Mouse (Mus musculus) G1E (cell line): ENCODE results near the gene Lrtm1.

Experiments
- CTCF ChIP-seq: IDR thresholded peaks from 2 replicates; pipeline ENCODE4 v1.5.1; 2012; ENCODE audit warnings: low read depth, low read length, inconsistent platforms, mixed read lengths
- TAL1 ChIP-seq: conservative IDR thresholded peaks from 2 replicates; pipeline ENCODE4 v1.6.1; 2012; ENCODE audit warnings: low read depth, low read length, inconsistent platforms, mixed read lengths

DNA sequence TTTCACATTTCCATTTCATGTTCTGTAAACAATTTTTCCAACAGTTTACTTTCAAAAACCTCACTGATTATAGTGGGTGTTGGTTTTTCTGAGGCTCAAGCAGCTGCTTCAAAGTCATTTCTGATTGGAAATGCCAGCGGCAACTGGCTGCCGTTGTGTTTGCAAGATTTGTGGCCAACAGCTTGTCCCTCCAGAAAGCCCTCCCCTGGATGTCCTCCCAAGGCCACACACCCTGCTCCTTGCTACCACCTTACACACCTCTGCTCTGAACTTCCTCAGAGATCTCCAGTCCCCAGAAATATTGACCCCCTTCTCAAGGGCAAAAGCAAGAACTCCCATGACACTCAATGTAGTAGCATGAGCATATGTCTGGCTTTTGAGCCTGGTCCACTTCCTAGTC lies 44.7 kb downstream of the Lrtm1 start:
- TF ChIP-seq CTCF (no peak), TAL1 (no peak)
